Mouse (Mus musculus) liver, postnatal 0 days (tissue): ENCODE data around the gene Poldip3. TPM values are rescaled to one million over a fixed set of nuclear protein-coding genes. Genes with fewer than 3 reads are reported as not detected.

Experiments
- ATAC-seq: fragments of 200-750 bp; cut with Nextera tagmentation; 2 replicates; pipeline ENCODE4 v1.8.0; 2017; ENCODE audit warnings: mild to moderate bottlenecking, moderate library complexity
- DNase-seq: peaks from one replicate; pipeline ENCODE4 v3.0.0-alpha.2; 2016
- H3K27ac ChIP-seq: fragments of 300-500 bp; sonication (generic); 2 replicates; pipeline ENCODE4 v1.5.1; 2014; ENCODE audit warnings: antibody characterized with exemption, moderate library complexity, mild to moderate bottlenecking, low read depth
- H3K27me3 ChIP-seq: fragments of 300-500 bp; sonication (generic); 2 replicates; pipeline ENCODE4 v1.6.1; 2014; ENCODE audit warnings: low read length, control low read depth, mixed read lengths; ENCODE audit not compliant: insufficient read depth
- H3K36me3 ChIP-seq: fragments of 300-500 bp; sonication (generic); replicated peaks from 2 replicates; pipeline ENCODE4 v1.6.1; 2014; ENCODE audit warnings: mild to moderate bottlenecking, control low read depth, low read length, moderate library complexity, mixed read lengths; ENCODE audit not compliant: insufficient read depth
- H3K4me1 ChIP-seq: fragments of 300-500 bp; sonication (generic); 2 replicates; pipeline ENCODE4 v1.6.1; 2014; ENCODE audit warnings: antibody characterized with exemption, mild to moderate bottlenecking, control low read depth; ENCODE audit not compliant: insufficient read depth
- H3K4me2 ChIP-seq: fragments of 300-500 bp; sonication (generic); 2 replicates; pipeline ENCODE4 v1.6.1; 2014; ENCODE audit warnings: low read depth, mild to moderate bottlenecking, low read length, moderate library complexity, mixed read lengths
- H3K4me3 ChIP-seq: fragments of 300-500 bp; sonication (generic); 2 replicates; pipeline ENCODE4 v1.5.1; 2014; ENCODE audit warnings: low read depth, low read length
- H3K9ac ChIP-seq: fragments of 300-500 bp; sonication (generic); replicated peaks from 2 replicates; pipeline ENCODE4 v1.6.1; 2014; ENCODE audit warnings: mild to moderate bottlenecking, moderate library complexity
- H3K9me3 ChIP-seq: fragments of 300-500 bp; sonication (generic); 2 replicates; pipeline ENCODE4 v1.6.1; 2016; ENCODE audit warnings: mild to moderate bottlenecking, control low read depth, low read length, mixed read lengths
- CTCF ChIP-seq: sonication (generic); IDR thresholded peaks from 2 replicates; pipeline ENCODE4 v1.5.1; 2016; ENCODE audit warnings: antibody characterized with exemption, low read depth
- EP300 ChIP-seq: IDR thresholded peaks from 2 replicates; pipeline ENCODE4 v1.6.1; 2016; ENCODE audit warnings: antibody characterized with exemption, low read depth, mild to moderate bottlenecking
- WGBS: fragments of 180-500 bp; shearing (Covaris S2); extraction: QIAGEN DNeasy Blood & Tissue Kit; methylation state at CpG from one replicate; pipeline ENCODE4 v1.1.7; 2014; ENCODE audit not compliant: insufficient replicate concordance; 5-methylcytosine and 5-hydroxymethylcytosine counted together
- polyA plus RNA-seq: library from polyadenylated mRNA; unstranded; fragments of >200 nt; fragmentation: Nextera tagmentation; extraction: Ambion mirVana; gene quantifications from 2 replicates; pipeline ENCODE4 v1.2.1, GENCODE M21; 2015

Poldip3 gene
- polyA plus RNA-seq, 1 experiment from 2014 or later: 32.5 TPM

- Histone ChIP-seq H3K9ac (peak overlapping the region; percentile 88), H3K36me3 (0 out of 2 replicates have a peak, but pooled peaks cover under 1% of the 10 kb centered on the region), H3K27ac (peak overlapping the region; percentile 56; the same call in 1 of the 2 replicates), H3K4me1 (peaks cover 11% of the 10 kb centered on the region), H3K4me3 (peak overlapping the region; percentile 66), H3K27me3 (0 out of 2 replicates have a peak, but pooled peaks cover 7% of the 10 kb centered on the region), H3K4me2 (peak overlapping the region; percentile 92), H3K9me3 (no peaks in the 10 kb centered on the region)
- TF ChIP-seq EP300: no peak
- ATAC-seq (no peak; the same call in none of the 2 replicates), DNase-seq (no peak)
- 0% methylated on average over 8 of the region's 8 CpGs for WGBS
These were observed 48.9 kb downstream of the Poldip3 start for GRCm38 (mm10) chr15:83100332-83100662.

GRCm38 (mm10) chr15:83099533-83100331 is 49.5 kb downstream of the Poldip3 start:
- Histone ChIP-seq H3K9ac (peak overlapping the region; percentile 88), H3K27me3 (0 out of 2 replicates have a peak, but pooled peaks cover 7% of the 10 kb centered on the region), H3K36me3 (no peaks in the 10 kb centered on the region), H3K9me3 (no peaks in the 10 kb centered on the region), H3K4me2 (peak overlapping the region; percentile 92), H3K27ac (no peak overlapping the region), H3K4me3 (peak overlapping the region; percentile 66), H3K4me1 (peaks cover 11% of the 10 kb centered on the region)
- ATAC-seq (peak; percentile 96), DNase-seq (peak; percentile 95)
- TF ChIP-seq CTCF: no peak
- peak; percentile 12; the same call in 1 of the 2 replicates for TF ChIP-seq EP300
- 5% methylated on average over 31 of the region's 31 CpGs for WGBS

- WGBS: 36% methylated on average over 2 of the region's 2 CpGs
- H3K9ac ChIP-seq: no peak overlapping the region
- H3K4me1 ChIP-seq: peaks cover 11% of the 10 kb centered on the region
- no peak overlapping the region for H3K4me2 ChIP-seq
- no peak overlapping the region for H3K4me3 ChIP-seq
- no peak for ATAC-seq
- TF ChIP-seq CTCF (peak; percentile 64), EP300 (no peak)
- DNase-seq: no peak
- H3K9me3 ChIP-seq: no peaks in the 10 kb centered on the region
- 0 out of 2 replicates have a peak, but pooled peaks cover 7% of the 10 kb centered on the region for H3K27me3 ChIP-seq
- H3K27ac ChIP-seq: no peak overlapping the region
- H3K36me3 ChIP-seq: no peaks in the 10 kb centered on the region
These were observed 53.2 kb downstream of the Poldip3 start for GRCm38 (mm10) chr15:83095950-83096349.

GRCm38 (mm10) chr15:83093687-83094086 is 55.5 kb downstream of the Poldip3 start:
- Histone ChIP-seq H3K9ac (no peak overlapping the region), H3K4me3 (no peak overlapping the region), H3K27me3 (peaks cover 17% of the 10 kb centered on the region; the same call in 1 of the 2 replicates), H3K27ac (no peak overlapping the region), H3K9me3 (no peaks in the 10 kb centered on the region), H3K4me1 (no peaks in the 10 kb centered on the region; the same call in 1 of the 2 replicates), H3K36me3 (no peaks in the 10 kb centered on the region), H3K4me2 (no peak overlapping the region)
- DNase-seq (no peak), ATAC-seq (no peak)
- 59% methylated on average over 2 of the region's 2 CpGs for WGBS
- TF ChIP-seq EP300: no peak
- no peak for TF ChIP-seq CTCF

- 36% methylated on average over 3 of the region's 3 CpGs for WGBS
- ATAC-seq: no peak
These were observed 58.3 kb downstream of the Poldip3 start for GRCm38 (mm10) chr15:83090874-83091273.

GRCm38 (mm10) chr15:83089429-83089605 is 59.9 kb downstream of the Poldip3 start, which contains the start of gene Serhl:
Gene Serhl, plus strand, starts transcription at chr15:83089506.
- DNase-seq: no peak

More at GRCm38 (mm10) chr15:83090874-83091273, 58.3 kb downstream of the Poldip3 start:
- Histone ChIP-seq H3K27ac (no peak overlapping the region), H3K4me3 (no peak overlapping the region), H3K9ac (no peak overlapping the region), H3K9me3 (no peaks in the 10 kb centered on the region), H3K4me2 (no peak overlapping the region), H3K27me3 (peaks cover 14% of the 10 kb centered on the region), H3K4me1 (peaks cover 3% of the 10 kb centered on the region; the same call in 1 of the 2 replicates), H3K36me3 (no peaks in the 10 kb centered on the region)
- no peak for DNase-seq
- TF ChIP-seq CTCF: no peak
- TF ChIP-seq EP300: no peak

More at GRCm38 (mm10) chr15:83089429-83089605, 59.9 kb downstream of the Poldip3 start, which contains the start of gene Serhl:
- no peak within 1 kb of the TSS for H3K27ac ChIP-seq
- peaks cover 3% of the 10 kb centered on the region; the same call in 1 of the 2 replicates for H3K4me1 ChIP-seq
- TF ChIP-seq CTCF: no peak
- TF ChIP-seq EP300: no peak
- H3K27me3 ChIP-seq: peaks cover 14% of the 10 kb centered on the region
- WGBS: 40% methylated on average over 7 of the region's 7 CpGs
- H3K9ac ChIP-seq: no peak within 1 kb of the TSS
- H3K4me2 ChIP-seq: 0 out of 2 replicates have a peak within 1 kb of the TSS, but pooled peaks have one; percentile 9
- no peak for ATAC-seq
- H3K4me3 ChIP-seq: no peak within 1 kb of the TSS
- H3K36me3 ChIP-seq: no peaks in the 10 kb centered on the region
- H3K9me3 ChIP-seq: no peaks in the 10 kb centered on the region
